Mouse (Mus musculus) adrenal gland (tissue): ENCODE results near the gene Fnbp1.

Source experiments
- intact Hi-C: fragments of 180-260 bp; cut with DNase I; formaldehyde crosslinking; loops from one replicate; pipeline ENCODE4 v1.15.1; 2025

Gene Fnbp1

GRCm38 (mm10) chr2:31069506-31069905, 72.3 kb downstream of the Fnbp1 start:
- intact Hi-C loops, result no loop called here

- intact Hi-C loops, result no loop called here
Observed at GRCm38 (mm10) chr2:31069114-31069445, 72.7 kb downstream of the Fnbp1 start.

GRCm38 (mm10) chr2:31068246-31069113, 73.3 kb downstream of the Fnbp1 start:
- intact Hi-C loops, result no loop called here

- intact Hi-C loops, result no loop called here
Observed at GRCm38 (mm10) chr2:31067696-31068245, 74.0 kb downstream of the Fnbp1 start.

GRCm38 (mm10) chr2:31067059-31067595, 74.7 kb downstream of the Fnbp1 start:
- intact Hi-C loops, result no loop called here

- intact Hi-C loops, result no loop called here
Observed at GRCm38 (mm10) chr2:31066019-31066789, 75.6 kb downstream of the Fnbp1 start.

GRCm38 (mm10) chr2:31061868-31062628, 79.8 kb downstream of the Fnbp1 start:
- intact Hi-C loops, result no loop called here

- intact Hi-C loops, result no loop called here
Observed at GRCm38 (mm10) chr2:31060787-31061730, 80.7 kb downstream of the Fnbp1 start.

- intact Hi-C loops, result no loop called here
Observed at GRCm38 (mm10) chr2:31060271-31060670, 81.5 kb downstream of the Fnbp1 start.

- intact Hi-C loops, result no loop called here
Observed at GRCm38 (mm10) chr2:31058443-31058842, 83.4 kb downstream of the Fnbp1 start.

- intact Hi-C loops, result no loop called here
Observed at GRCm38 (mm10) chr2:31057549-31058177, 84.1 kb downstream of the Fnbp1 start.

GRCm38 (mm10) chr2:31056070-31056469, 85.7 kb downstream of the Fnbp1 start:
- intact Hi-C loops, result no loop called here

GRCm38 (mm10) chr2:31053851-31054340, 87.9 kb downstream of the Fnbp1 start:
- intact Hi-C loops, result no loop called here

- intact Hi-C loops, result no loop called here
Observed at GRCm38 (mm10) chr2:31053426-31053825, 88.4 kb downstream of the Fnbp1 start.

GRCm38 (mm10) chr2:31052441-31052840, 89.4 kb downstream of the Fnbp1 start:
- intact Hi-C loops, result no loop called here

GRCm38 (mm10) chr2:31048037-31048436, 93.8 kb downstream of the Fnbp1 start:
- intact Hi-C loops, result no loop called here

GRCm38 (mm10) chr2:31043856-31044255, 98.0 kb downstream of the Fnbp1 start:
- intact Hi-C loops, result no loop called here

- intact Hi-C loops, result no loop called here
Observed at GRCm38 (mm10) chr2:31042881-31043280, 98.9 kb downstream of the Fnbp1 start.

GRCm38 (mm10) chr2:31041386-31041785, 100.4 kb downstream of the Fnbp1 start:
- intact Hi-C loops, result no loop called here
